Mouse (Mus musculus): ENCODE results near the gene Rabl2.

GRCm38 (mm10) chr15:89572147-89572546 is 19.6 kb downstream of the Rabl2 start:
- TF ChIP-seq CTCF (IDR thresholded peaks at IDR 0.05; ENCODE audit: borderline replicate concordance, control insufficient read depth, extremely low read depth, insufficient read depth, low read length, poor library complexity) (no peak), POLR2A (IDR thresholded peaks at IDR 0.05; ENCODE audit: control insufficient read depth, extremely low read depth, insufficient read depth, low read length, poor library complexity) (no peak)
